Mouse (Mus musculus): ENCODE data around the gene Pygm.

DNA sequence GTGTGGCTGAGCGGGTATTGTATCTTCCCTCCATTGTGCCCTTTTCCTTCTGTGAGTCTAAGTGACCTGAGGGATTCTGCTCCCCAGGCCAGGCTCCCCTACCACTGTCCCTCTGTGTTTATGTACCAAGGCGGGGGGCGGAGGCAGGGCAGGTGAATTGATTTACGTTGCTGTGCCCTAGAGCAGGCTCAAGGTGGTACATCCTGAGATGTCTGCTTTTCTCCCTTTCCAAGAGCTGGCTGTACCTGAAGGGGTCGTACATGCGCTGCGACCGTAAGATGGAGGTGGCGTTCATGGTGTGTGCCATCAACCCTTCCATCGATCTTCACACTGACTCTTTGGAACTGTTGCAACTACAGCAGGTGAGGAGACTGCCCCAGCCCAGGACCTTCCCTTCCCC is 47.3 kb upstream of the Pygm start:
- TF ChIP-seq CTCF (IDR thresholded peaks at IDR 0.05; ENCODE audit: insufficient read depth, low read depth, low read length) (no peak), POLR2A (IDR thresholded peaks at IDR 0.05; ENCODE audit: insufficient read depth, low read depth, low read length) (no peak)

Data from olfactory bulb, adult 2 months (tissue).